Mouse (Mus musculus): ENCODE data around the gene Vcp.

GRCm38 (mm10) chr4:43031237-43031995 lies 31.1 kb upstream of the Vcp start, which contains the start of gene Stoml2:
- TF ChIP-seq POLR2A (IDR thresholded peaks at IDR 0.05; ENCODE audit: borderline replicate concordance, extremely low read depth, low read depth, low read length) (peak; percentile 76; the same call in 1 of the 2 replicates), CTCF (IDR thresholded peaks at IDR 0.05; ENCODE audit: insufficient read depth, low read length) (no peak)

Measured in lung, adult 2 months (tissue).